Mouse (Mus musculus): ENCODE data around the gene Rbbp8nl.

Gene Rbbp8nl

GRCm38 (mm10) chr2:180257001-180257521 lies 32.6 kb downstream of the Rbbp8nl start, which contains the start of gene Rps21:
Gene Rps21, plus strand, starts transcription at chr2:180257377.
- peak; percentile 100 for DNase-seq (ENCODE audit: low read depth)

- DNase-seq (ENCODE audit: low read depth), result no peak
These were observed 33.2 kb downstream of the Rbbp8nl start for GRCm38 (mm10) chr2:180256296-180257000.

GRCm38 (mm10) chr2:180255701-180256100 lies 34.0 kb downstream of the Rbbp8nl start:
- DNase-seq (ENCODE audit: low read depth), result no peak

GRCm38 (mm10) chr2:180254436-180255209 lies 35.1 kb downstream of the Rbbp8nl start:
- no peak for DNase-seq (ENCODE audit: low read depth)

- no peak for DNase-seq (ENCODE audit: low read depth)
These were observed 37.8 kb downstream of the Rbbp8nl start for GRCm38 (mm10) chr2:180251838-180252237.

GRCm38 (mm10) chr2:180250930-180251611 lies 38.6 kb downstream of the Rbbp8nl start:
- DNase-seq (ENCODE audit: low read depth), result peak; percentile 52

- DNase-seq (ENCODE audit: low read depth), result no peak
These were observed 40.6 kb downstream of the Rbbp8nl start for GRCm38 (mm10) chr2:180248947-180249660.

- DNase-seq (ENCODE audit: low read depth), result no peak
These were observed 41.8 kb downstream of the Rbbp8nl start for GRCm38 (mm10) chr2:180247916-180248315.

- DNase-seq (ENCODE audit: low read depth), result no peak
These were observed 46.6 kb downstream of the Rbbp8nl start for GRCm38 (mm10) chr2:180243108-180243507.

- DNase-seq (ENCODE audit: low read depth), result no peak
These were observed 51.1 kb downstream of the Rbbp8nl start for GRCm38 (mm10) chr2:180238591-180238990.

GRCm38 (mm10) chr2:180237601-180238345 lies 51.9 kb downstream of the Rbbp8nl start:
- DNase-seq (ENCODE audit: low read depth), result no peak

GRCm38 (mm10) chr2:180236930-180237329 lies 52.7 kb downstream of the Rbbp8nl start:
- DNase-seq (ENCODE audit: low read depth), result no peak

- DNase-seq (ENCODE audit: low read depth), result no peak
These were observed 53.2 kb downstream of the Rbbp8nl start for GRCm38 (mm10) chr2:180236500-180236899.

GRCm38 (mm10) chr2:180235788-180236187 lies 53.9 kb downstream of the Rbbp8nl start:
- no peak for DNase-seq (ENCODE audit: low read depth)

GRCm38 (mm10) chr2:180234980-180235379 lies 54.7 kb downstream of the Rbbp8nl start:
- DNase-seq (ENCODE audit: low read depth), result no peak

GRCm38 (mm10) chr2:180234353-180234752 lies 55.3 kb downstream of the Rbbp8nl start:
- no peak for DNase-seq (ENCODE audit: low read depth)

GRCm38 (mm10) chr2:180233101-180233904 lies 56.4 kb downstream of the Rbbp8nl start:
- DNase-seq (ENCODE audit: low read depth), result no peak

GRCm38 (mm10) chr2:180230482-180230881 lies 59.2 kb downstream of the Rbbp8nl start:
- no peak for DNase-seq (ENCODE audit: low read depth)

- no peak for DNase-seq (ENCODE audit: low read depth)
These were observed 60.5 kb downstream of the Rbbp8nl start for GRCm38 (mm10) chr2:180229129-180229528.

- DNase-seq (ENCODE audit: low read depth), result no peak
These were observed 61.1 kb downstream of the Rbbp8nl start for GRCm38 (mm10) chr2:180228592-180228991.

Data from fibroblast of lung, adult 2 months (primary cell).